Mouse (Mus musculus): ENCODE data around the gene AU022252.

GRCm38 (mm10) chr4:119246688-119247225 lies 14.2 kb upstream of the AU022252 start:
- no peak for TF ChIP-seq CTCF (IDR thresholded peaks at IDR 0.05; ENCODE audit: control insufficient read depth, insufficient read depth, low read length)
- TF ChIP-seq POLR2A (IDR thresholded peaks at IDR 0.05; ENCODE audit: borderline replicate concordance, control insufficient read depth, low read depth, low read length): no peak
